Mouse (Mus musculus) yolk sac, embryonic 10.5 days (tissue): ENCODE results near the gene Ndufaf8.

ENCODE experiments used
- DNase-seq: peaks from one replicate; pipeline ENCODE4 v3.0.0-alpha.2; 2017; ENCODE audit warnings: low spot score

Ndufaf8 gene

DNA sequence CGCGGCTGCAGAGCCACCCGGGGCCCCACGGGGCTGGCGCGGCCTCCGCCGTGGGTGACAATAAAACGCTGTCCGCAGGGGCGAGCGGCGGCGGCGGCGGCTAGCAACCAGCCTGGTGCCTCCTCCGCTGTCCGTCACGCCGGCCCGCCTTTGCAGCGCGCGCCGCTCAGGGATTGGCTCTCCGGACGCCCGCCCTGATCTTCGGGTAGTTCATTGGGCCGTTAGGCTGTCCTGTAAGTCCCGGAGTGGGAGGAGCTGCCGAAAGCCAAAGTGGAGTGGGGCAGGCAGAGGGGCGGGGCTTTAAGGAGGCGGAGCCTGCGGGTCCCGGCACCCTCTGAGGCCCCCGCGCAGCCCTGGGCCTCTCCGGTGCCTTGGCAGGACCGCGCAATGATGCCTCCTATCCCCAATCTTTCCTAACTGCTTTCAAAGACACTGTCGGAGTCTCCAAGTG lies 12.0 kb upstream of the Ndufaf8 start, which contains the start of gene Cep131:
Gene Cep131, minus strand, starts transcription at position 126 of the 451 bp plus-strand sequence.
- DNase-seq = peak; percentile 97

DNA sequence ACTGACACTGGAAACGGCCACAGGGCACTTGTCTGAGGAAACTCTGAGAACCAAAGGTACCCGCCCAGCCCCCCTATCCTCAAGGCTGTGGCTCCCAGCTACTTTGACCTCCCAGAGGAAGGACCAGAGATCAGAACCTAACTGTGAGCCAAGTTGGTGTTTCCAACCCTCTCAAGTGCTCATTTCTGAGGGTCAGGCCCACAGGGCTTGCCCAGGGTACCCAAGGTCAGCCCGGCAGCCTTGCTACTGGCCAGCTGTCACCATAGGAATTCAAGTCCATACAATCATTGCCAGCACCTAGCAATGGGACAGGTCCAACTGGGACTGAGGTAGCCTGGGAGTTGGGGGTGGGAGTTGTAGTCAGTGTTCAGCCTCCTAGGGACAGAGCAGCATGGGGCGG lies 8.1 kb upstream of the Ndufaf8 start:
- DNase-seq = no peak

DNA sequence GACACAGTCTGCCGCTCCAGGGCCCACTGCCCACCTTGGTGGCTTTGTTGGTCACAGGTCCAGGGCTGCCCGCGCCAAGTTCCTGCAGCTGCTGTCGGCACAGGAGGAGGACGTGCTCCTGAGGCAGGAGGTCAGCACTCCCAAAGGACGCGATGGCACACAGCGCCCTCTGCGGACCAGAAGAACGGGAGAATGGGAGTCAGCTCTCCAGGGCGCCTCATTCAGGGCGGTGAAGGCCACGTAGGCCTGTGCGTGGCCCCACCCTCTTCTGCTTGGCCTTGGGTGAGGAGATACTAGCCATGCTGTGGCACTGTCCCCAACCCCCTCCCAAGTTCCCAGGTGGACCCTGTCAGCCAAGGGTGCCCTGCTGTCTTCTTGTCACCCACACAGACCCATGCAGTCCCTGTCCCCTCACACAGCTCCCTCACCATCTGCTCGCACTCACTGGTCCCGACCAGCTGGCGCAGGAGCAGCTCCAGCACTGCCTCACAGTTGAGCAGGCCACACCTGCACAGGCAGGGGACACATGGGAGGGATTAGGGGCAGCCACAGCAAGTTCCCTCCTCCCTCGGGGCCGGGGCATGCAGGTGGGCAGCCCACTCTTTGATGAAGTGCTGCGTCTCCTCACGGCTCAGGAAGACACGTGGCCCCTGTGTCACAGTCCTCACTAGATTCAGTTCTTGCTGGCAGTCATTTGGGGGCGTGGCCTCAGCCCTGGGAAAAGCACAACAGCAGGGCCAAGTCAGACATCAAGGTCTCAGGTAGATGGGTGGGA lies 5.7 kb upstream of the Ndufaf8 start:
- no peak for DNase-seq

DNA sequence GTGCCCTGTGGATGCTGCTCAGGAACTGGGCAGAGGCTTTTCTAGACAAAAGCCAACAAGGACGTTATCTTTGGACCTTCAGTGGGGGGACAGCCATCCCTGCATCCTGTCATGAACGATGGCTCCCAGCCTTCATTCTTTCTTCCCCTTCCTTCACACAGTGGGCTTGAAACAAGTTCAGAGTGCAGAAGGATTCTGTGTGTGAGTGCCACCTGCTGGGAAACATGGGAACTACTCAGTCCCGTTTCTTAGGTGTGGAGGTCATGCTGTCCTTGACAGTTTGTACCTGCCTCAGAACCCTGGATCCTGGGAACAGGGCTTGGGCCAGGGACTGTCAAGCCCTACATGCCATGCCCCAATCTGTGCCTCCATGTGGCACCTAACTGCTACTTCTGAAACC lies 2.3 kb downstream of the Ndufaf8 start:
- DNase-seq = peak; percentile 66

DNA sequence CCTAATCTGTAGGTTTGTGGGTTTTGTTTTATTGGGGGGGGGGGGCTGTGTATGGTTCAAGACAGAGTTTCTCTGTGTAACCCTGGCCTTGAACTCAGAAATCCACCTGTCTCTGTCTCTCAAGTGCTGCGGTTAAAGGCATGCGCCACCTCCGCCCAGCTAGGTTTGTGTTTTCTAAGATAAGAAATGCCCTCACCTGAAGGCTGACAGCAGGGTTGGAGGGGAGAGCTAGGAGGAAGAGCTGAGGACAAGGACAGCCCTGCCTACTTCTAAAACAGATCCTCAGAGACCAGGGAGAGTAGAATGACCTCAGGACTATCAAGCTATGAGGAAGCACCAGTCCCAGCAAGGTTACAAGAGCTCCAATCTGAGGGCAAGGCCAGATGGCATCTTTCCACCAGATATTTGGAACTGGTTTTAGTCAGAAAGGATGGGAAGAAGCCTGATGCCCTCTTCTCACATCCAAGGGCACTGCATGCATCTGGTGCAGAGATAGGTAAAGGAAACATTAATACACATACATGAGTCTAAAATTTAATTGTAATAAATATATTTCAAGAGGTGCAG lies 4.8 kb downstream of the Ndufaf8 start:
- no peak for DNase-seq

DNA sequence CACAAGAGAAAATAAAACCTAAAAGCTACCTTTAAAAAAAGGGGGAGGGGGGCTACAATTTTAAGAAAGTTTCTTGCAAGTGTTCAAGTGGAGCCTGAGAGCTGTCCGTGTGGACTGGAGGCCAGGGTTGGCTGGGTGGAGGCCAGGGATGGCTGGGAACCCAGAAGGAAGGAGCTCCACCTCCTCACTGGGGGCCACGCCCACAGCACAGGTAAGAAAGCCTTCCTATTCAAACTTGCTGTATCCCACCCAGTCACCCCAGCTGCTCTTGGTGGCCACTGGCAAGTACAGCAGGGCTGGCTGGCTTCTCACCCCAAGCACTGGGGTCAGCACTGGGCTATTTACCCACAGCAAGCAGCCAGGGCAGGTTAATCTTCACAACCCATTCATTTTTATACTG lies 8.3 kb downstream of the Ndufaf8 start:
- no peak for DNase-seq

DNA sequence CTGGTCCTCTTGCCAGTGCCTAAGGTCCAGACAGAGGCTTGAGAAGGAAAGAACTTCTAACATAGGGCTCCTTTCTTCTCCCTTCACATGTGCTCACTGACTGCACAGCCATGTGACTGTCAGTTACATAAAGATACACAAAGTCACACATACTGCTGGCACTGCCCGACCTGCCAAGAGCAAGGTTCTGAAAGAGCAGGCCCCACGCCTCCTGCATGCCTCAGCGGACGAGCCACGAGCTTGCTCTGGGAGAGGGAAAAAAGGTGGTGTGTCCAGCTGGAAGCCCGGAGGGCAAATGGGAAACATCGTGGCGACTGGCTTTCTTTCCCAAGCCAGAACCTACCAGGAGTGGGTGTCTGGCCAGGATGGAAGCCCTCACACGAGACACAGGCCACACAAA lies 9.1 kb downstream of the Ndufaf8 start:
- DNase-seq = no peak

DNA sequence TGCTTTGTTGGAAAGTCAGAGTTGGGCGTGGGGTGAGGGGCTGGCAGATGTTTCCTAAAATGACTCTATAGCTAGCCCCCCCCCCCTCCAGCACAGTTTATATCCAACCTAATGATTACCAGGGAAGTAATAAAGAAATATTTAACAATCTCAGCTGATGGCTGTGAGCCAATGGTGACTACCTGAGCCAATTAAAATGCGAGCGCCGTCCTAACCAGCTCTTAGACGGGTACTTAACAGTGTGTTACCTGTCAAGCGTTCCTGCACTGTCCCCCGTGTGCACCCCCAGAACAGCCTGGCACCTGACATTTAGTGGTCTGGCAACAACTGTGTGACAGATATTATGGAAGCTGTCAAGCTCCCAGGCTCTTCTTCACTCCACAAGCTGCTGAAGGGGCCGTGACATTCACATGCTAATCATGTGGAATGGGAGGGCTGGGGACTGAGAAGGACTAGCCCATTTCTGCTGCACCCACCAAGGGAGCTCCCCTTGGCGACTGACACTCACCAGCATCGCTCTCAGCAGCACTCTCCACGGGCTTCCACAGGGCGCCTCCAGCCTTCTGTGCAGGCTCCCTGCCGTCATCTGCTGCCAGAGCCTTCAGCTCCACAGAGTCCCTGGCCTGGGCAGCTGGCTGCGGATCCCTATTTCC lies 11.0 kb downstream of the Ndufaf8 start:
- DNase-seq = no peak

DNA sequence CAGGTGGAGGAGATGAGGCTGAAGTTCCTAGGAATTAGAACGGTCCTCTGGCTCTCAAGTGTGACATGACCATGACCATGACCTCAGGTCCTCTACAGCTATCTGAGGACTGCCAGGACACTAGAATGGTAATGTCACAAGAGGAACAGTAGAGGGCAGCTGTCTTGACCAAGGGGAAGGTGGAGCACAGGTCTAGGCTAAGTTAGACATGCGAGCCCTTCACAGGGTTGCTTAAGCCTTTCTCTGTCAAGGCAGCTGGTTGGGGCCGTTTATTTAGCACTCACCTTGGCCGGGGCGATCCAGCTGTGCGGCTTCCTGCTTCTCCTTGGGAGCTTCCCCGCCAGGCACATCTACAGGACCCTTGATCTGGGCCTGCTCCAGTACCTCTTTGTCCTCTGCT lies 11.8 kb downstream of the Ndufaf8 start:
- no peak for DNase-seq

DNA sequence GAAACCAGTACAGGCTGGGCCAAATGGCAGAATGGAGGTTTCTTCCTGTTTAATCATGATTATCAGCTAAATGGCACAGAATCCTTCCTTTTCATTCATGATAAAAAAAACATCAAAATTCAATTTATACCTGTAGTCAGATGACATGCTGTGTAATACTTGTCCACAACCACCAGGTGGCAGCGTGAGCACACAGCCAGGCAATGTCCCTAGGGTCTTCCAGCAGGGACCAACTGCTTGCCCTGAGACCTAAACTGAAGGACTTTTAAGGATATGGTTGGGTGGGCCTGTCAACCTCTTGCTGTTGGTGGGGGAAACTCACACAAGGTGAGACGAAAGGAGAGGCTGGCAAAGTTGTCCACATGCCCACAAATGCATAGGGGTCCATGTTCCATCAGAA lies 12.3 kb downstream of the Ndufaf8 start:
- DNase-seq = peak; percentile 38

DNA sequence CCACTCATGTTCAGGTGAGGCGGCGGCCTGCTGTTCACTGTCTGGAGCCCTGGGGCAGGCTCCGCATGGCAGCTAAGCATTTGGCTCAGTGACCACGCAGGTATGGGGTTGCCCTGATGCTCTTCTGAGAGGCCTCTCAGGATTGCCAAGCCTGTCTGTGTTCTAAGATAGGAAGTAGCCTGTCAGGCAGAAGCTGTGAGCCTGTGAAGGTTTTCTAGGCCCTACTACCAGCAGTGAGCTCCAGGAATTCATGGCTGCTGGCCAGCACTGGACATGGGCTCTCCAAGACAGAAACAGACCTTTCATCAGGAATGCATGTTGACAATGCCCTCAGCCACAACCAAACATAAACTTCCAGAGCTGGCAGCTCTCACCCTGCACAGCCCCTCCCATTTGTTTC lies 13.4 kb downstream of the Ndufaf8 start:
- DNase-seq = no peak

DNA sequence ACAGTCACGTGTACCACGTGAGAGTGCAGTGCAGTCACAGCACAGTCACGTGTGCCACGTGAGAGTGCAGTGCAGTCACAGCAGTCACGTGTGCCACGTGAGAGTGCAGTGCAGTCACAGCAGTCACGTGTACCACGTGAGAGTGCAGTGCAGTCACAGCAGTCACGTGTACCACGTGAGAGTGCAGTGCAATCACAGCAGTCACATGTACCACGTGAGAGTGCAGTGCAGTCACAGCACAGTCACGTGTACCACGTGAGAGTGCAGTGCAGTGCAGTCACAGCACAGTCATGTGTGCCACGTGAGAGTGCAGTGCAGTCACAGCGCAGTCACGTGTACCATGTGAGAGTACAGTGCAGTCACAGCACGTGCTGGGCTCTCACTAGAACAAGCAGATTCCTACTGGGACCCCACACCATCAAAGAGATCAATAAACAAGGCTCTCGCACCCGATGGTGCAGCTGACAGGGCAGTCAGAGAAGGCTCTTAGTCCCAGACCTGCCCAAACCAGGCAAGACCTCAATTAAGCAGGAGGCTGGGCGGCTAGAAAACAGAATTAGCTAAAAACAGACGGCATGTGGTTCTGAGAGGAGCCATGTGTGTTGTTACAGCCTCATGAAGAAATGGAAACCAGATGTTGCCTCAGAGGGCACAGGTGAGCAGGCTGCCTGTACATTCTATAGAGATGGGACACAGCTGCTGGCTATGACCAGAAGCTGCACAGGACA lies 15.9 kb downstream of the Ndufaf8 start:
- DNase-seq = no peak

DNA sequence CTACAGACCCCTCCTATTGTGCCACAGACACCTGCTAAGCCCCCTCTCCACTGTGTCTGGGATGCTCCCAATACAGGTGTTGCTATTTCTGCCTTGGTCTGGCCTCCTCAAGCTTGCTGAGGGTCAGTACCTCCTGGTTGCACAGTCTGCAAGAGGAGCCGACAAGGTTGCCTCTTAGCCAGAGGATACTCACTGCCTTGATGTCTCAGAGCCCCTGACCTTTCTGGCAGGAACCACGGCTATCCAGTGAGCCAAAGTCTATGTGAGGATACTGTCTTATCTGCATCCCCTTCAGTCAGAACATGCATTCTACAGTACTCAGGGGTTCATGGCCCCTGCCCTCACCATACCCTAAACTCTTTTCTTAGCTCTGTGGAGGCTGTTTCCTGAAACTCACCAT lies 18.9 kb downstream of the Ndufaf8 start:
- DNase-seq = no peak

DNA sequence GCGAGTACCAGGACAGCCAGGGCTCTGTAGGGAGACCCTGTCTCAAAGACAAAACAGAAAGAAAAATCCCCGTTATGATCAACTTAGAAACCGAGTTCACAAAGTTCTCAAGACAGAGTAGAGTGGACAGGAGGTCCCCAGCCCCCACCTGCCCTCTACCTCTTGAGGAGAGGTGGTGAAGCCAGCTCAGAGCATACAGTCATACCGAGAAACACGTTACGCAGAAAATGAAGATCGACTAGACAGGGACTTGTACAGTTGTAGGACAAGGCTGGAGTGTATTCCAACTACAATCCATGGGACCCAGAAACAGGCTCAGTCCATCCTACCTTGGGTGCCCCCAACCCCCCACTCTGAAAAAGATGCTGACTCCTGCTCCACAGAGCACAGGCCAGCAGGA lies 20.4 kb downstream of the Ndufaf8 start:
- DNase-seq = no peak

DNA sequence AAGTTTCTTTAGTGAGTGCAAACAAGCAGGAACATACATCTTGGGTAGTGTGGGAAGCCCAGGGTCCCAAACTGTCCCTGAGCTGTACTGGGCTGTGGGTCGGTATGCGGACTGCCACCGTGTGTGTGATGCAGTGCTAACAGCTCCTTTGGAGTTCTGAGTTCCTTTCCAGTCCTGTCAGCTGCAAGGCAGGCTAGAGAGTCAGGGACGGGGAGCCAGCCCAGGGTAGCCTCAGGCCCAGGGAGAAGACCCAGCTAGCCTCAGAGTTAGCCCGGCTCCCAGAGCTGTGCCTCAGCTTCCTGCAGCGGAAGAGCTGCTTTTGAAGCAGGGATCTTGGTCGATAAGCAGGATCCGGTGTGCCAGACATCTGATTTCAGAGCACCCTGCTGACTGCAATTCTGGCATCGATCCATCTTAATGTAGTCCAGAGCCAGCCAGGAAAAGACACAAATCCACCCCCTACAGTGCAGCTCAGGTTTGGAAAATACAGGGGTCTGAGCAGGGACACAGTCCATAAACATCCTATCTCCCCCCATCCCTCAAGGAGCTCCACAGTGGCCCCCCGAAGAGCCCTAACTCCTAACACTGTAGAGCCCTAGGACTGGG lies 21.3 kb downstream of the Ndufaf8 start:
- DNase-seq = no peak

DNA sequence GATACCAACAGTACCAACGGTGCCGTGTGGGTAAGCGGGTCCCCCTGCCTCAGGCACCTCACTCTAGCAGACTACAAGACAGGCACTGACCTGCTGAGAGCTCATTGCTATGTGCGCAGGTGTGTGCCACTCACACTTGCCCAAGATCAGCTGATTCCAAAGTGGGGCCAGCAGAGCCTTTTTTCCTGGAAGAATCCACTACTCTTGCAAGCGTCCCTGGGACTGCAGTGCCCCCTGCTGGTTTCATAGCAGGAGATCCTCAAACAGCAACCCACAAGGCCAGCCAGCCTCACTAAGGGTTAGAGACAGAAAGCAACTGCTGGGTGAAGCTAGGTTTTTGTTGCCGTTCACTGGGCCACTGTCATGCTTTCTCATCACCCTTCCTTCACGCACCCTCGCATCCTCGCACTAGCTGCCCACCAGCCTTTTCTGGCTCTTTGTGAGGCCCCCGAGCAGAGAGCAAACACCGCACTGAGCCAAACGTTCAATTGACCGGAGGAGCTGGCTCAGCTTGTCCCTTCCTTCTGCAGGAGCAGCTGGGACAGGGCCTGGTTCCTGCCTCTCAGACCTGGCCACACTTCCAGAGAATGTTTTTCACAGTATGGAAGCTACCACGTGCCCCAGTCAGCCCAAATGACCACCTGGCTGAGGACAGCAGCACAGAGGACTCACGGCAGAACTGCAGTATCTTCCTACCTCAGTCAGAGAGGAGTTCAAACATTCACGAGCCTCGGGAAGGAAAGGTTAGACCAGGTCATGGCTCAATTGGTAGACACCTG lies 22.1 kb downstream of the Ndufaf8 start:
- no peak for DNase-seq

DNA sequence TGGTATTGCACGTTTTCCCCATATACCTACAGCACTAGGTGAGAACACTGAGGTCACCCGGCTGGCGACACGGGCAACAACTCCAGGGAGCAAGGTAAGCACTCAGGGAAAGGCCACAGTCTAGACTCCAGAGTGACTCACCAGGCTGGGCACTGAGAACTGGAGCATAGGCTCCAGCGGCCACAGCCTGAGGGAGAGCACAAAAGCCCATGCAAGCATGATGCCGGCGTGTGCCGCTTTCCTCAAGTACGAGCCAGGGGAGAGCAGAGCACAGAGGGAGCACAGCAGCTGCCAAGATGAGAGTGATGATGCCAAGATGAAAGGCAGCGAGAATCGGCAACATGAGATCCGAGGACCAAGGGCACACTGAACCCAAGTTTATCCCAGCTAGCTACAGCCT lies 23.4 kb downstream of the Ndufaf8 start:
- no peak for DNase-seq

DNA sequence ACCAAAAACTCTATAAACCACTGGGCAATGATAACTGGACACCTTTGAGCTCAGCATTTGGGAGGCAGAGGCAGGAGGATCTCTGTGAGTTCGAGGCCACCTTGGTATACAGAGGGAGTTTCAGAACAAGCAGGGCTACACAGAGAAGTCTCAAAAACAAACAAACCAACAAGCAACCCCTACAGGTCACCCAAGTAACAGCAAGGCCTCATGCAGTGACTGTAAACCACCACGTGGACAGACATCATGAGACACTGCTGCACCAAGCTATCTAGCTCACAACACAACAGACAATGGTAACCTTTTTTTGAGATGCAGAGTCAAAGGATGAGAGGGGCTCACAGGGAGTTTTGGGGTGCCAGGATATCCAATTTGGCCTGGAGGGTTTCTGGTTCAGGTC lies 28.1 kb downstream of the Ndufaf8 start:
- DNase-seq = no peak

DNA sequence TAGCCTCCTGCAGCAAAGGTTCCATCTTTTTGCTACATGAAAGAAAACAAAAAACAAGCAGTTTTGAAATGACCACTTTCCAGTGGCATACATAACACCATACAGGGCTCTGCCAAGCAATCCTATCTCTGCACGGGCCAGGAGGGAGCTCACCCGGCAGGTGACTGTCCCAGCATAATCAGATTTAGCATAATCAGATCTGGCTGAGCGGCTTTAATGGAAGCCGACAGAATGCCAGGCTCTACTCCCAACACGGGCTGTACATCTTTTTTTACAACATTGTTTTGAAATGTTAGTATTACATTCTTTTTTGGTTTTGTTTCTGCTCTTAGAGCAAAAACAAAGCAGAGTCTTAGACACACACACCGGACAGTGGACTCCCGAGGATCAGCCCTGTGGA lies 30.6 kb downstream of the Ndufaf8 start:
- DNase-seq = no peak

DNA sequence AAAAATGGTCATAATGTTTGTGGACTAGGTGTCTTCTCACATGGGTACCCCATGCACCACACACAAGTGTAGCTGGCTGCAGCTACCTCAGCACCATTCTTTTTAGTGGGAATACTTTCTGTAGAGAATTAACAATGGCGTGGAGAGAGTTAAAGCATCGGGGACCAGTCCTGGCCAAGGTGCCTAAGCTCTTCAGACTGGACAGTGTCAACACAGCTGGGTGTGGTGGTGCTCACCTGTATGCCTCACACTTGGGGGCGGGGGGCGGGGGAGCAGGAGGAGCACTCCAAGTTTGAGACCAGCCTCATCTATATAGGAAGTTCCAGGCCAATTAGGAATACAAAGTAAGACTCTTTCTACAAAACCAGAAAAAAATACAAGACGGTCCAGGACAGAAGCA lies 35.4 kb downstream of the Ndufaf8 start:
- DNase-seq = no peak

DNA sequence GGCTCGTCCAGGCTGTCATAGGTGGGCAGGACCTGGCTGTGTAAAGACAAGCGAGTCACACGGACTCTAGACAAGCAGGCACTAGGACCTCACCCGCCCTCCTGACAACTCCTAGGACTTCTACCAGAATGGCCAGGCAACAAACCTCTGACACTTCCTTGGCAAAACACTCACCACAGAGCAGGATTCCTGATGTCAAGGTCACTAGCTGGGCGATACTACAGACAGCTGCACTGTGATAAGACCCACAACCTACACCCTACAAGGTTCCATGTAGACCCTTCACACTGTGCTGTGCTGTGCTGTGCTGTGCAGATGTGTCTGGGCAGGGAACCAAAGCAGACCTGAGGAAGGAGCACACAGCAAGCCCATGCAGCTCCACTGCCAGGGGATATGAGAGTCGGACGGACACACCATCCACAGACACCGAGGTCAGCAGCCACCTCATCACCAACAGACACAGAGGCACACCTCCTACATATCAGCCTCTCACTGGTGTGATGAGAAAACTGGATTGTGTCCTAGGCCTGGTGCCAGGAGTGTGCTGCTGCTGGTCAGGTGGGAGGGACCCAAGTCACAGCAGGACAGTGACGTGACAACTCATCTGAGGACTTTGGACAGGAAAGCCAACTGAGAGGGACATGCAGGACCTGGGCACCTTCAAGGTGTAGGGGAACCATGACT lies 36.3 kb downstream of the Ndufaf8 start:
- DNase-seq = no peak
